Mouse (Mus musculus): ENCODE data around the gene Scrt2. TPM values are rescaled to one million over a fixed set of nuclear protein-coding genes. Genes with fewer than 3 reads are reported as not detected.
A peak's percentile ranks its signal among the peaks of the same experiment; 100 is the strongest.

Scrt2 gene
- total and polyA plus RNA-seq, 2 experiments from 2014 or later: 4.4 to 18.4 TPM

DNA sequence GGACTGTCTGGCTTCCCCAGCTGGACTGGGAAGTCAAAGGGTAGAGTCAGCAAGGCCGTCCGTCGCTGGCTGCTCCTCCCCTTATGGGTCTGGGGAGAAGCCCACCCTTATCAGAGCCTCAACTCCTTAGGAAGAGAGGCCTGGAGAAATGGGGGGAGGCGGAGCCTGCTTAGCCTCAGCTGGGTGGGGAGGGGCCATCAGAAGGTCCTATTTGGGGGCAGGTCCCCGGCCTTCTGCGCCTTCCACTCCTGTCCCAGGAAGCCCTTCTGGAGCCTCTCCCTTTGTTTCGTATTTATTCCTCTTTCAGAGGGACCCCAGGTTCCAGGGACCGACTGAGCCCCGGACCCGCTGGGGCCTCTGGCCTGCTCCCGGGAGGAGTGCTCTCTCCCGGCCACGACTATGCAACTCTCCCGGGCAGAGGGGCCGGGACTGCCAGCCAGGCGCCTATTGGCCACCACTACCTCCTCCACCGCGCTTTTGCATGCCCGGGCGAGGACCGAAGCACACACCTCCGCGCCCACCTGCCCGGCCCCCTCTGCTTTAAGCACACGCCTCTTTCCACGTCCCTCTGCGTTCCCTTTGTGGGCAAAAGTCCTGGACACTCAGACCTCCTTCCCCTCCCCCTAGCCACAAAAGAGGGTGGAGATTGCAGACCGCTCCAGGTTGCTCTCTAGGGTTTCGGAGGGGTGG lies 13.7 kb downstream of the Scrt2 start:
- Histone ChIP-seq H3K27ac (no peak overlapping the region), H3K36me3 (ENCODE audit: insufficient read depth, low read length) (no peaks in the 10 kb centered on the region), H3K27me3 (ENCODE audit: insufficient read depth, low read length) (no peaks in the 10 kb centered on the region; the same call in 1 of the 2 replicates), H3K4me1 (ENCODE audit: insufficient read depth, low read length) (peaks cover 11% of the 10 kb centered on the region; the same call in 1 of the 2 replicates), H3K4me3 (ENCODE audit: low read length) (no peak overlapping the region), H3K4me2 (ENCODE audit: low read depth, low read length) (no peak overlapping the region), H3K9ac (replicated peaks; ENCODE audit: low read length) (no peak overlapping the region), H3K9me3 (ENCODE audit: low read length) (no peaks in the 10 kb centered on the region)
- no peak for TF ChIP-seq CTCF (IDR thresholded peaks at IDR 0.05; ENCODE audit: low read depth)
- 15% methylated on average over 29 of the region's 29 CpGs for WGBS
- ATAC-seq (no peak), DNase-seq (ENCODE audit: low spot score) (no peak)

- no peak for ATAC-seq
- no peak overlapping the region for H3K4me3 ChIP-seq (ENCODE audit: low read length)
- no peak for DNase-seq (ENCODE audit: low spot score)
- no peak overlapping the region for H3K9ac ChIP-seq (replicated peaks; ENCODE audit: low read length)
- H3K27ac ChIP-seq: no peak overlapping the region
- no peaks in the 10 kb centered on the region for H3K36me3 ChIP-seq (ENCODE audit: insufficient read depth, low read length)
- H3K4me1 ChIP-seq (ENCODE audit: insufficient read depth, low read length): peaks cover 11% of the 10 kb centered on the region; the same call in 1 of the 2 replicates
- H3K4me2 ChIP-seq (ENCODE audit: low read depth, low read length): no peak overlapping the region
- no peak for TF ChIP-seq CTCF (IDR thresholded peaks at IDR 0.05; ENCODE audit: low read depth)
- no peaks in the 10 kb centered on the region for H3K9me3 ChIP-seq (ENCODE audit: low read length)
- WGBS: 44% methylated on average over 2 of the region's 2 CpGs
- no peaks in the 10 kb centered on the region; the same call in 1 of the 2 replicates for H3K27me3 ChIP-seq (ENCODE audit: insufficient read depth, low read length)
Measured at GRCm38 (mm10) chr2:152096922-152097321, 15.6 kb downstream of the Scrt2 start.

GRCm38 (mm10) chr2:152097916-152098315 lies 16.6 kb downstream of the Scrt2 start:
- H3K4me3 ChIP-seq (ENCODE audit: low read length): no peak overlapping the region
- H3K27ac ChIP-seq: no peak overlapping the region
- WGBS: 64% methylated on average over 11 of the region's 11 CpGs
- no peak overlapping the region for H3K4me2 ChIP-seq (ENCODE audit: low read depth, low read length)
- H3K9ac ChIP-seq (replicated peaks; ENCODE audit: low read length): no peak overlapping the region
- TF ChIP-seq CTCF (IDR thresholded peaks at IDR 0.05; ENCODE audit: low read depth): no peak
- no peak for ATAC-seq
- no peaks in the 10 kb centered on the region; the same call in 1 of the 2 replicates for H3K27me3 ChIP-seq (ENCODE audit: insufficient read depth, low read length)
- peaks cover 11% of the 10 kb centered on the region; the same call in 1 of the 2 replicates for H3K4me1 ChIP-seq (ENCODE audit: insufficient read depth, low read length)
- no peaks in the 10 kb centered on the region for H3K9me3 ChIP-seq (ENCODE audit: low read length)
- DNase-seq (ENCODE audit: low spot score): no peak
- no peaks in the 10 kb centered on the region for H3K36me3 ChIP-seq (ENCODE audit: insufficient read depth, low read length)

- no peak for ATAC-seq
- H3K27ac ChIP-seq: no peak overlapping the region
- TF ChIP-seq CTCF (IDR thresholded peaks at IDR 0.05; ENCODE audit: low read depth): no peak
- H3K4me1 ChIP-seq (ENCODE audit: insufficient read depth, low read length): no peaks in the 10 kb centered on the region
- H3K9me3 ChIP-seq (ENCODE audit: low read length): no peaks in the 10 kb centered on the region
- no peaks in the 10 kb centered on the region for H3K36me3 ChIP-seq (ENCODE audit: insufficient read depth, low read length)
- WGBS: 41% methylated on average over 3 of the region's 3 CpGs
- H3K9ac ChIP-seq (replicated peaks; ENCODE audit: low read length): no peak overlapping the region
- no peak overlapping the region for H3K4me3 ChIP-seq (ENCODE audit: low read length)
- no peak for DNase-seq (ENCODE audit: low spot score)
- no peaks in the 10 kb centered on the region for H3K27me3 ChIP-seq (ENCODE audit: insufficient read depth, low read length)
- H3K4me2 ChIP-seq (ENCODE audit: low read depth, low read length): no peak overlapping the region
Measured at GRCm38 (mm10) chr2:152099538-152099937, 18.2 kb downstream of the Scrt2 start.

DNA sequence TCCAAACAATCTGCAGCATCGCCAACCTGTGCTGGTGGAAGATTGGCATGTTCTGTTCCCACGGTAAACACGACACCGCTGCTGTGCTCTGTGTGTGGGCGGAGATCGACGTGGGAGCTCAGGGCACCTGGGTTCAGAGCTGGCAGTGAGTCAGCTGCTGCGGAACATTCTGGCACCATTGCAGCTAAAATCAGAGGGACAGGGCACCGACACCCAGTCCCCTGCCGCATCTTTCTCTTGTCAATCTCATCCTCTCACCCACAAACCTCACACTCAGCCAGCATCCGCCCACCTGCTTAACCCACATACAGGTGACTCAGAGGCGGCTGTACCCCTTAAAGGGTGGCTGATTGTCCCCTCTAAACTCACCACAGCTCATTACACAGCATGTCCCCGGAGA lies 20.4 kb downstream of the Scrt2 start:
- no peak overlapping the region for H3K27ac ChIP-seq
- DNase-seq (ENCODE audit: low spot score) (no peak), ATAC-seq (no peak)
- no peak overlapping the region for H3K4me2 ChIP-seq (ENCODE audit: low read depth, low read length)
- no peak for TF ChIP-seq CTCF (IDR thresholded peaks at IDR 0.05; ENCODE audit: low read depth)
- 62% methylated on average over 13 of the region's 13 CpGs for WGBS
- no peaks in the 10 kb centered on the region for H3K9me3 ChIP-seq (ENCODE audit: low read length)
- no peaks in the 10 kb centered on the region for H3K36me3 ChIP-seq (ENCODE audit: insufficient read depth, low read length)
- no peaks in the 10 kb centered on the region for H3K4me1 ChIP-seq (ENCODE audit: insufficient read depth, low read length)
- no peaks in the 10 kb centered on the region for H3K27me3 ChIP-seq (ENCODE audit: insufficient read depth, low read length)
- no peak overlapping the region for H3K4me3 ChIP-seq (ENCODE audit: low read length)
- no peak overlapping the region for H3K9ac ChIP-seq (replicated peaks; ENCODE audit: low read length)

GRCm38 (mm10) chr2:152102369-152102768 lies 21.0 kb downstream of the Scrt2 start:
- Histone ChIP-seq H3K4me3 (ENCODE audit: low read length) (no peak overlapping the region), H3K9ac (replicated peaks; ENCODE audit: low read length) (no peak overlapping the region), H3K27me3 (ENCODE audit: insufficient read depth, low read length) (no peaks in the 10 kb centered on the region), H3K27ac (no peak overlapping the region), H3K4me1 (ENCODE audit: insufficient read depth, low read length) (no peaks in the 10 kb centered on the region), H3K9me3 (ENCODE audit: low read length) (no peaks in the 10 kb centered on the region), H3K36me3 (ENCODE audit: insufficient read depth, low read length) (no peaks in the 10 kb centered on the region), H3K4me2 (ENCODE audit: low read depth, low read length) (no peak overlapping the region)
- TF ChIP-seq CTCF (IDR thresholded peaks at IDR 0.05; ENCODE audit: low read depth): no peak; the same call in 1 of the 2 replicates
- 50% methylated on average over 6 of the region's 6 CpGs for WGBS
- ATAC-seq: no peak
- DNase-seq (ENCODE audit: low spot score): no peak

GRCm38 (mm10) chr2:152104711-152105317 lies 23.5 kb downstream of the Scrt2 start:
- Histone ChIP-seq H3K4me3 (ENCODE audit: low read length) (peak overlapping the region; percentile 71), H3K4me2 (ENCODE audit: low read depth, low read length) (peak overlapping the region; percentile 85), H3K36me3 (ENCODE audit: insufficient read depth, low read length) (no peaks in the 10 kb centered on the region), H3K27me3 (ENCODE audit: insufficient read depth, low read length) (no peaks in the 10 kb centered on the region), H3K9ac (replicated peaks; ENCODE audit: low read length) (peak overlapping the region; percentile 89), H3K27ac (0 out of 2 replicates have a peak overlapping the region, but pooled peaks have one; percentile 77), H3K9me3 (ENCODE audit: low read length) (no peaks in the 10 kb centered on the region), H3K4me1 (ENCODE audit: insufficient read depth, low read length) (no peaks in the 10 kb centered on the region)
- ATAC-seq (peak; percentile 31), DNase-seq (ENCODE audit: low spot score) (no peak)
- no peak for TF ChIP-seq CTCF (IDR thresholded peaks at IDR 0.05; ENCODE audit: low read depth)
- WGBS: 13% methylated on average over 17 of the region's 17 CpGs

Data from hindbrain, postnatal 0 days (tissue).